Mouse (Mus musculus): ENCODE measurements at regions not wholly inside any gene's neighbourhood (a gene's known extent, or its start where the extent isn't known, plus 50 kb on each side); places are given as distances from the start of the nearest gene placed in this dataset.

- DNase-seq (ENCODE audit: extremely low spot score in 1 of 2, low spot score in 1 of 2): peak in 1 of 2 experiments; percentile 33
Observed at GRCm38 (mm10) chr15:38607368-38607767, 1182.0 kb downstream of the 4930447A16Rik start.

- DNase-seq (ENCODE audit: extremely low spot score in 1 of 2, low spot score in 1 of 2): peak in 1 of 2 experiments; percentile 28
Observed at GRCm38 (mm10) chr15:38608207-38608870, 1183.0 kb downstream of the 4930447A16Rik start.

- DNase-seq (ENCODE audit: extremely low spot score in 1 of 2, low spot score in 1 of 2): no peak
Observed at GRCm38 (mm10) chr15:38609522-38609921, 1184.2 kb downstream of the 4930447A16Rik start.

Data from frontal cortex, adult 2 months (tissue).